Mouse (Mus musculus) myocyte (in vitro differentiated cells): Measurements from ENCODE around the gene Ngrn. TPM values are rescaled to one million over a fixed set of nuclear protein-coding genes. Genes with fewer than 3 reads are reported as not detected.
A peak's percentile ranks its signal among the peaks of the same experiment; 100 is the strongest.

Source experiments
- H3K27me3 ChIP-seq: one replicate; pipeline ENCODE4 v1.6.1; 2011; ENCODE audit not compliant: control insufficient read depth, insufficient read depth, insufficient read length
- H3K36me3 ChIP-seq: one replicate; pipeline ENCODE4 v1.6.1; 2011; ENCODE audit not compliant: control insufficient read depth, insufficient read depth
- H3K4me2 ChIP-seq: one replicate; pipeline ENCODE4 v1.6.1; 2011; ENCODE audit warnings: low read depth, control low read depth
- H3K4me3 ChIP-seq: one replicate; pipeline ENCODE4 v1.5.1; 2011; ENCODE audit warnings: mild to moderate bottlenecking, control low read depth, moderate library complexity
- H3K79me2 ChIP-seq: one replicate; pipeline ENCODE4 v1.6.1; 2011; ENCODE audit not compliant: control insufficient read depth, insufficient read depth
- H3ac ChIP-seq: one replicate; pipeline ENCODE4 v1.6.1; 2011; ENCODE audit not compliant: control insufficient read depth, insufficient read length
- CEBPB ChIP-seq: IDR thresholded peaks from 2 replicates; pipeline ENCODE4 v1.6.1; 2011; ENCODE audit warnings: mild to moderate bottlenecking, moderate library complexity; ENCODE audit not compliant: poor library complexity, insufficient read depth, severe bottlenecking
- E2F4 ChIP-seq: IDR thresholded peaks from one replicate; pipeline ENCODE4 v1.6.1; 2011; ENCODE audit warnings: mild to moderate bottlenecking, control low read depth, moderate library complexity; ENCODE audit not compliant: insufficient read depth
- MAX ChIP-seq: IDR thresholded peaks from one replicate; pipeline ENCODE4 v1.6.1; 2011; ENCODE audit warnings: low read depth, mild to moderate bottlenecking, control low read depth
- MYOD1 ChIP-seq, 3 experiments: IDR thresholded peaks; one replicate each; pipeline ENCODE4 v1.6.1; 2011; ENCODE audit warnings: control low read depth in 2 of 3, low read depth in 2 of 3, mild to moderate bottlenecking in 2 of 3, moderate library complexity in 1 of 3; ENCODE audit not compliant: insufficient read length in 2 of 3, control insufficient read depth in 1 of 3
- MYOG ChIP-seq, 3 experiments: IDR thresholded peaks; one replicate each; pipeline ENCODE4 v1.6.1; 2011; ENCODE audit warnings: control low read depth in 2 of 3, low read depth in 2 of 3, mild to moderate bottlenecking in 2 of 3; ENCODE audit not compliant: insufficient read length in 2 of 3, control insufficient read depth in 1 of 3, insufficient read depth in 1 of 3
- POLR2A ChIP-seq: IDR thresholded peaks from one replicate; pipeline ENCODE4 v1.6.1; 2011; ENCODE audit warnings: low read depth, mild to moderate bottlenecking, control low read depth, moderate library complexity; ENCODE audit not compliant: insufficient read length
- POLR2AphosphoS2 ChIP-seq: IDR thresholded peaks from one replicate; pipeline ENCODE4 v1.6.1; 2011; ENCODE audit warnings: low read depth, control low read depth; ENCODE audit not compliant: insufficient read length
- REST ChIP-seq: IDR thresholded peaks from one replicate; pipeline ENCODE4 v1.6.1; 2011; ENCODE audit warnings: mild to moderate bottlenecking, control low read depth, moderate library complexity; ENCODE audit not compliant: insufficient read depth, insufficient read length
- SRF ChIP-seq: IDR thresholded peaks from one replicate; pipeline ENCODE4 v1.6.1; 2011; ENCODE audit warnings: low read depth; ENCODE audit not compliant: control insufficient read depth, insufficient read length
- TCF12 ChIP-seq: IDR thresholded peaks from one replicate; pipeline ENCODE4 v1.6.1; 2011; ENCODE audit warnings: mild to moderate bottlenecking, control low read depth; ENCODE audit not compliant: poor library complexity, insufficient read depth, severe bottlenecking
- TCF3 ChIP-seq: IDR thresholded peaks from one replicate; pipeline ENCODE4 v1.6.1; 2011; ENCODE audit warnings: low read depth, control low read depth; ENCODE audit not compliant: insufficient read length
- USF1 ChIP-seq: IDR thresholded peaks from one replicate; pipeline ENCODE4 v1.6.1; 2011; ENCODE audit warnings: low read depth, mild to moderate bottlenecking, control low read depth, moderate library complexity
- polyA plus RNA-seq: library from polyadenylated mRNA; unstranded; fragments of >200 nt; fragmentation: generic; extraction: Trizol; gene quantifications from one replicate; pipeline ENCODE4 v1.2.1, GENCODE M21; 2012; ENCODE audit warnings: missing spikeins

Gene Ngrn
- polyA plus RNA-seq, 1 experiment: 55.0 TPM

DNA sequence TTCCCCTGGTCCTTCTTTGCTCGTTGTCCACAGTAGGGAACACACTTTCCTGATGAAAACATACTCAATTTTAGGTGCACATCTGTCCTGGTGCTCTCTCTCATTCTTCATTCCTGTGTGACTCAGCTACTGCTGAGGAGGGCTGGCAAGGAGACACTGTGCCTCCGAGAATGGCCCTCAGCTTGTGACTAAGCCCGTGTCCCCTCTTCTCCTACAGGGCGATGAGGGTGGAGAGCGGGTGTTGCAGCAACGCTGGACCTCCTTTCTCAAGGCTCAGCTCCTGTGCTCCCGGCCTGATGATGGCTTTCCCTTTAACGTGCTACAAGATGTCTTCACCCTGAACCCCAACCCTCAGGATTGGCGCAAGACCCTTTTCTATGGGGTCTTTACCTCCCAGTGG, 42.3 kb upstream of the Ngrn start:
- no peaks in the 10 kb centered on the region for H3K27me3 ChIP-seq
- H3ac ChIP-seq: no peak overlapping the region
- no peak overlapping the region for H3K4me3 ChIP-seq
- TF ChIP-seq POLR2A (no peak), CEBPB (no peak), TCF12 (no peak), MAX (no peak)
- H3K36me3 ChIP-seq: peaks cover 22% of the 10 kb centered on the region
- H3K79me2 ChIP-seq: no peaks in the 10 kb centered on the region
- no peak overlapping the region for H3K4me2 ChIP-seq

DNA sequence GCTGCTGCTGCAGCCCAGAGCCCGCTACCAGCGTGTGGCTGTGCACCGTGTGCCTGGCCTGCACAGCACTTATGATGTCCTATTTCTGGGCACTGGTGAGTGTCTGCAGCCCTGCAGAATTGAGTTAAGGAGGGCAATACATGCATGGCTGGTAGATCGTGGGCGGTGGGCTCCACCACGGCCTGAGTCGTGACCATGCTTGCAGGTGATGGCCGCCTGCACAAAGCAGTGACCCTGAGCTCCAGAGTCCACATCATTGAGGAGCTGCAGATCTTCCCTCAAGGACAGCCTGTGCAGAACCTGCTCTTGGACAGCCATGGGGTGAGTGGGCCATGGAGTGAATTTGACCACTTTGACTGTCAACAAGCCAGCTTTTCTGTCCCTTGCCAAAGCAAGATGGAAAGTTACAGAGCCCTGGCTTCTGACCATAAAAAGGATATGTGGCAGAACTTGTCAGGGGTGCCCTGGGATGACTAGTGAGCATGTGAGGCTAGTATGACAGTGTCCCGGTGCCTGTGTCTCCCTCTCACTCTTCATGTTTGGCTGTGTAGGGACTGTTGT, 40.7 kb upstream of the Ngrn start:
- TF ChIP-seq SRF (no peak), USF1 (no peak)

DNA sequence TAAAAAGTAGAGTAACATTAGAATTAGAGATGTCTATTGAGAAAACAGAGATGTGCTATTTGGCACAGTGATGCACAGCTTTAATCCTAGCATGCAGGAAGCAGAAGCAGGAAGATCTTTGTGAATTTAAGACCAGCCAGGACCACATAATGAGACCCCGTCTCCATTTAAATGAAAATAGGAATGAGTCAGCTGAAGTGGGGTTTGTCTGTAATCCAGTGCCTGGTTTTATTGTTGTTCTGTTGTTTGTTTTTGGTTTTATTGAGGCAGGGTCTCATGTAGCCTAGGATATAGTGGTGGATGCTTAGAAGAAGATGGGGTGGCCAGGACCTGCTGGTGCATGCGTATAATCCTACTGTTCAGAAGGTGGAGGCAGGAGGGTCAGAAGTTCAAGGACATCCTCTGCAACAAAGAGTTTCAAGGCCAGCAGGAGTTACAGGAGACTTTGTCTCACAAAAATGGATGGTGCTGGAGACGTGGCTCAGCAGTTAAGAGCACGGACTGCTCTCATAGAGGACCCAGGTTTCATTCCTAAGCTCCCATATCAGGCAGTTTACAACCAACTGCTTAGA, 39.8 kb upstream of the Ngrn start:
- Histone ChIP-seq H3K4me3 (no peak overlapping the region), H3K27me3 (no peaks in the 10 kb centered on the region), H3ac (no peak overlapping the region), H3K79me2 (no peaks in the 10 kb centered on the region), H3K36me3 (peaks cover 22% of the 10 kb centered on the region), H3K4me2 (no peak overlapping the region)
- TF ChIP-seq POLR2AphosphoS2: no peak
- TF ChIP-seq MAX: no peak
- TF ChIP-seq MYOG (IDR thresholded peaks at IDR 0.05; ENCODE audit: control insufficient read depth in 1 of 3, insufficient read depth in 1 of 3, insufficient read length in 2 of 3, low read depth in 2 of 3): no peak
- TF ChIP-seq POLR2A: no peak
- TF ChIP-seq CEBPB: no peak
- TF ChIP-seq USF1: no peak
- TF ChIP-seq E2F4: no peak
- no peak for TF ChIP-seq SRF
- no peak for TF ChIP-seq REST
- no peak for TF ChIP-seq MYOD1 (IDR thresholded peaks at IDR 0.05; ENCODE audit: control insufficient read depth in 1 of 3, insufficient read length in 2 of 3, low read depth in 2 of 3)
- no peak for TF ChIP-seq TCF12
- no peak for TF ChIP-seq TCF3

More for the DNA sequence above, 40.7 kb upstream of the Ngrn start:
- H3K4me2 ChIP-seq: no peak overlapping the region
- H3ac ChIP-seq: no peak overlapping the region
- H3K36me3 ChIP-seq: peaks cover 22% of the 10 kb centered on the region
- no peak overlapping the region for H3K4me3 ChIP-seq
- no peaks in the 10 kb centered on the region for H3K27me3 ChIP-seq
- H3K79me2 ChIP-seq: no peaks in the 10 kb centered on the region

DNA sequence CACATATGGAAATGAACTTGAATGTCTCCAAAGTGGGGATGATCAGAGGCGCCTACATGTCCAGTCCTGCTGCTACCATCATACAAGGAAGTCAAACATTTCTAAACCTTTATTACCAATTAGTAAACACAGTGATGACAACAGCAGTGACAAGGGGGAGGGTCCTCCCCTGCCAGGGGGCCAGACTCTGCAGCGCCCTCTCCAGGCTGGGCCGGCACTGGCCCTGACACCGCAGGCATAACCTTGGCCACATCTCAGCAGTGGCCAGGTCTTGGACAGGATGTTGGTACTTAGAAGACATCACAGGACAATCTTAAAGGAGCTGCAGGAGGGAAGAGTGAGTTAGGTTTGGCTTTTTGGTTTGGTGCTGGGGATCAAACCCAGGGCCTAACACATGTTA, 34.0 kb upstream of the Ngrn start:
- Histone ChIP-seq H3ac (no peak overlapping the region), H3K79me2 (no peaks in the 10 kb centered on the region), H3K4me2 (no peak overlapping the region), H3K36me3 (peaks cover 5% of the 10 kb centered on the region), H3K27me3 (no peaks in the 10 kb centered on the region), H3K4me3 (no peak overlapping the region)
- TF ChIP-seq TCF12 (no peak), SRF (no peak), MAX (no peak), TCF3 (no peak), POLR2A (no peak), E2F4 (no peak), CEBPB (no peak), MYOG (IDR thresholded peaks at IDR 0.05; ENCODE audit: control insufficient read depth in 1 of 3, insufficient read depth in 1 of 3, insufficient read length in 2 of 3, low read depth in 2 of 3) (no peak), POLR2AphosphoS2 (no peak), USF1 (no peak), MYOD1 (IDR thresholded peaks at IDR 0.05; ENCODE audit: control insufficient read depth in 1 of 3, insufficient read length in 2 of 3, low read depth in 2 of 3) (no peak), REST (no peak)

DNA sequence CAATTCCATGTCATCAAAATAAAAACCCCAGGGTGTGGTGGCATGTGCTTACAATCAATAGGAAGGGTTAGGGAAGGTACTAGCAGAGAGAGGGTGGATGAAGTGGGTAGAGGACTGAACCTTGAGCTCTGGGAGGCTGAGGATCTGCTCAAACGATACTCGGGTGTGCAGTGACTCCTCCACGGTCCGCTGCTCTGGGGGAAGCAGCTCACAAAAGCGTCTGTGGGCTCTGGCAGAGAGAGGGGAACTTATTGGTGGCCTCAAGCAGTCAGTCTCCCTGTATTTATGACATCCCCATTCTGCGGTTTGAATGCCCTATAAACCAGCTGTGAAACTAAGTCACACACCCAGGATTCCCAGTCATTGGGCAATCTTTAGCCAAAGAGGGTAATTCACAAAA, 30.8 kb upstream of the Ngrn start:
- Histone ChIP-seq H3K79me2 (peaks cover 4% of the 10 kb centered on the region), H3K36me3 (no peaks in the 10 kb centered on the region), H3K4me3 (no peak overlapping the region), H3ac (no peak overlapping the region), H3K27me3 (no peaks in the 10 kb centered on the region), H3K4me2 (no peak overlapping the region)
- no peak for TF ChIP-seq MYOD1 (IDR thresholded peaks at IDR 0.05; ENCODE audit: control insufficient read depth in 1 of 3, insufficient read length in 2 of 3, low read depth in 2 of 3)
- TF ChIP-seq POLR2AphosphoS2: peak; percentile 19
